Mouse (Mus musculus): ENCODE measurements around the gene Lypla2. TPM values are rescaled to one million over a fixed set of nuclear protein-coding genes. Genes with fewer than 3 reads are reported as not detected.

Gene Lypla2
- polyA plus RNA-seq, 1 experiment from 2014 or later: 131 TPM

GRCm38 (mm10) chr4:135958354-135958753 lies 14.1 kb downstream of the Lypla2 start:
- 58% methylated on average over 8 of the region's 8 CpGs for WGBS
- H3K4me2 ChIP-seq: no peak overlapping the region
- peak overlapping the region; percentile 63 for H3K27ac ChIP-seq

GRCm38 (mm10) chr4:135955886-135956285 lies 16.5 kb downstream of the Lypla2 start:
- WGBS: 86% methylated on average over 9 of the region's 9 CpGs
- Histone ChIP-seq H3K36me3 (peaks cover 85% of the 10 kb centered on the region), H3K4me1 (peaks cover 11% of the 10 kb centered on the region), H3K4me2 (no peak overlapping the region), H3K27me3 (no peaks in the 10 kb centered on the region), H3K9me3 (replicated peaks) (no peaks in the 10 kb centered on the region), H3K4me3 (replicated peaks) (no peak overlapping the region), H3K27ac (no peak overlapping the region), H3K9ac (no peak overlapping the region)
- ATAC-seq (replicated peaks; ENCODE audit: low FRiP score): no peak

More at GRCm38 (mm10) chr4:135958354-135958753, 14.1 kb downstream of the Lypla2 start:
- H3K4me3 ChIP-seq (replicated peaks): no peak overlapping the region
- H3K9ac ChIP-seq: 0 out of 2 replicates have a peak overlapping the region, but pooled peaks have one; percentile 10
- H3K36me3 ChIP-seq: peaks cover 69% of the 10 kb centered on the region
- no peaks in the 10 kb centered on the region for H3K27me3 ChIP-seq
- H3K9me3 ChIP-seq (replicated peaks): no peaks in the 10 kb centered on the region
- ATAC-seq (replicated peaks; ENCODE audit: low FRiP score): no peak
- peaks cover 18% of the 10 kb centered on the region for H3K4me1 ChIP-seq

GRCm38 (mm10) chr4:135954241-135954640 lies 18.2 kb downstream of the Lypla2 start:
- ATAC-seq (replicated peaks; ENCODE audit: low FRiP score): no peak
- no peaks in the 10 kb centered on the region for H3K9me3 ChIP-seq (replicated peaks)
- H3K27me3 ChIP-seq: no peaks in the 10 kb centered on the region
- no peak overlapping the region for H3K4me2 ChIP-seq
- no peak overlapping the region for H3K9ac ChIP-seq
- H3K4me3 ChIP-seq (replicated peaks): no peak overlapping the region
- H3K36me3 ChIP-seq: peaks cover 70% of the 10 kb centered on the region
- H3K4me1 ChIP-seq: peaks cover 22% of the 10 kb centered on the region
- no peak overlapping the region for H3K27ac ChIP-seq
- WGBS: 7% methylated on average over 2 of the region's 2 CpGs

GRCm38 (mm10) chr4:135953179-135953578 lies 19.2 kb downstream of the Lypla2 start:
- Histone ChIP-seq H3K4me1 (peaks cover 27% of the 10 kb centered on the region), H3K27ac (no peak overlapping the region), H3K27me3 (no peaks in the 10 kb centered on the region), H3K9me3 (replicated peaks) (no peaks in the 10 kb centered on the region), H3K4me2 (no peak overlapping the region), H3K36me3 (peaks cover 59% of the 10 kb centered on the region), H3K9ac (no peak overlapping the region), H3K4me3 (replicated peaks) (no peak overlapping the region)
- WGBS: 92% methylated on average over 3 of the region's 3 CpGs
- ATAC-seq (replicated peaks; ENCODE audit: low FRiP score): no peak

GRCm38 (mm10) chr4:135951505-135951904 lies 20.9 kb downstream of the Lypla2 start:
- no peak overlapping the region for H3K4me3 ChIP-seq (replicated peaks)
- H3K4me2 ChIP-seq: no peak overlapping the region
- no peaks in the 10 kb centered on the region for H3K27me3 ChIP-seq
- peaks cover 46% of the 10 kb centered on the region for H3K36me3 ChIP-seq
- no peak for ATAC-seq (replicated peaks; ENCODE audit: low FRiP score)
- H3K27ac ChIP-seq: no peak overlapping the region
- 94% methylated on average over 3 of the region's 3 CpGs for WGBS
- H3K9ac ChIP-seq: no peak overlapping the region
- peaks cover 31% of the 10 kb centered on the region for H3K4me1 ChIP-seq
- H3K9me3 ChIP-seq (replicated peaks): no peaks in the 10 kb centered on the region

- no peaks in the 10 kb centered on the region for H3K27me3 ChIP-seq
- no peak overlapping the region for H3K4me2 ChIP-seq
- H3K36me3 ChIP-seq: peaks cover 37% of the 10 kb centered on the region
- ATAC-seq (replicated peaks; ENCODE audit: low FRiP score): no peak
- H3K4me1 ChIP-seq: peaks cover 37% of the 10 kb centered on the region
- no peaks in the 10 kb centered on the region for H3K9me3 ChIP-seq (replicated peaks)
- no peak overlapping the region for H3K4me3 ChIP-seq (replicated peaks)
- H3K27ac ChIP-seq: 0 out of 2 replicates have a peak overlapping the region, but pooled peaks have one; percentile 39
- no peak overlapping the region for H3K9ac ChIP-seq
- 79% methylated on average over 6 of the region's 6 CpGs for WGBS
Observed at GRCm38 (mm10) chr4:135950365-135950764, 22.1 kb downstream of the Lypla2 start.

GRCm38 (mm10) chr4:135949911-135950310 lies 22.5 kb downstream of the Lypla2 start:
- H3K9me3 ChIP-seq (replicated peaks): no peaks in the 10 kb centered on the region
- H3K4me1 ChIP-seq: peaks cover 37% of the 10 kb centered on the region
- 32% methylated on average over 6 of the region's 6 CpGs for WGBS
- peak; percentile 37; the same call in 1 of the 2 replicates for ATAC-seq (replicated peaks; ENCODE audit: low FRiP score)
- H3K4me3 ChIP-seq (replicated peaks): no peak overlapping the region
- no peak overlapping the region for H3K9ac ChIP-seq
- peak overlapping the region; percentile 39; the same call in 1 of the 2 replicates for H3K27ac ChIP-seq
- peaks cover 33% of the 10 kb centered on the region for H3K36me3 ChIP-seq
- no peak overlapping the region for H3K4me2 ChIP-seq
- H3K27me3 ChIP-seq: no peaks in the 10 kb centered on the region

- H3K27ac ChIP-seq: peak overlapping the region; percentile 39
- no peaks in the 10 kb centered on the region for H3K27me3 ChIP-seq
- no peak for ATAC-seq (replicated peaks; ENCODE audit: low FRiP score)
- 88% methylated on average over 10 of the region's 10 CpGs for WGBS
- H3K4me1 ChIP-seq: peaks cover 37% of the 10 kb centered on the region
- no peak overlapping the region for H3K9ac ChIP-seq
- H3K9me3 ChIP-seq (replicated peaks): no peaks in the 10 kb centered on the region
- no peak overlapping the region for H3K4me2 ChIP-seq
- H3K4me3 ChIP-seq (replicated peaks): no peak overlapping the region
- peaks cover 30% of the 10 kb centered on the region for H3K36me3 ChIP-seq
Observed at GRCm38 (mm10) chr4:135949475-135949874, 23.0 kb downstream of the Lypla2 start.

GRCm38 (mm10) chr4:135948142-135948541 lies 24.3 kb downstream of the Lypla2 start:
- Histone ChIP-seq H3K27me3 (no peaks in the 10 kb centered on the region), H3K9me3 (replicated peaks) (no peaks in the 10 kb centered on the region), H3K36me3 (peaks cover 23% of the 10 kb centered on the region), H3K4me2 (peak overlapping the region; percentile 3; the same call in 1 of the 2 replicates), H3K4me1 (peaks cover 39% of the 10 kb centered on the region), H3K27ac (no peak overlapping the region), H3K4me3 (replicated peaks) (no peak overlapping the region), H3K9ac (no peak overlapping the region)
- ATAC-seq (replicated peaks; ENCODE audit: low FRiP score): no peak
- WGBS: 83% methylated on average over 8 of the region's 8 CpGs

- under 1% methylated on average over 28 of the region's 28 CpGs for WGBS
- Histone ChIP-seq H3K27me3 (no peaks in the 10 kb centered on the region), H3K27ac (peak overlapping the region; percentile 74), H3K4me1 (peaks cover 39% of the 10 kb centered on the region), H3K9me3 (replicated peaks) (no peaks in the 10 kb centered on the region), H3K36me3 (peaks cover 10% of the 10 kb centered on the region), H3K4me2 (peak overlapping the region; percentile 85), H3K4me3 (replicated peaks) (peak overlapping the region; percentile 85), H3K9ac (peak overlapping the region; percentile 80)
- peak; percentile 12 for ATAC-seq (replicated peaks; ENCODE audit: low FRiP score)
Observed at GRCm38 (mm10) chr4:135946659-135947301, 25.6 kb downstream of the Lypla2 start.

- peak within 1 kb of the TSS; percentile 80 for H3K9ac ChIP-seq
- WGBS: under 1% methylated on average over 23 of the region's 23 CpGs
- H3K9me3 ChIP-seq (replicated peaks): no peaks in the 10 kb centered on the region
- peak within 1 kb of the TSS; percentile 74 for H3K27ac ChIP-seq
- peak within 1 kb of the TSS; percentile 85 for H3K4me2 ChIP-seq
- peak; percentile 91 for ATAC-seq (replicated peaks; ENCODE audit: low FRiP score)
- no peaks in the 10 kb centered on the region for H3K27me3 ChIP-seq
- peaks cover 5% of the 10 kb centered on the region for H3K36me3 ChIP-seq
- peaks cover 39% of the 10 kb centered on the region for H3K4me1 ChIP-seq
- peak within 1 kb of the TSS; percentile 85 for H3K4me3 ChIP-seq (replicated peaks)
Observed at GRCm38 (mm10) chr4:135946278-135946658, 26.2 kb downstream of the Lypla2 start, which contains the start of gene Hmgcl. TSS of gene Hmgcl (plus strand) at chr4:135946448.

- peak overlapping the region; percentile 80 for H3K9ac ChIP-seq
- peak overlapping the region; percentile 85 for H3K4me2 ChIP-seq
- peak overlapping the region; percentile 74 for H3K27ac ChIP-seq
- peak; percentile 19; the same call in 1 of the 2 replicates for ATAC-seq (replicated peaks; ENCODE audit: low FRiP score)
- 75% methylated on average over 10 of the region's 10 CpGs for WGBS
- H3K36me3 ChIP-seq: peaks cover 5% of the 10 kb centered on the region
- H3K9me3 ChIP-seq (replicated peaks): no peaks in the 10 kb centered on the region
- peak overlapping the region; percentile 85 for H3K4me3 ChIP-seq (replicated peaks)
- peaks cover 39% of the 10 kb centered on the region for H3K4me1 ChIP-seq
- no peaks in the 10 kb centered on the region for H3K27me3 ChIP-seq
Observed at GRCm38 (mm10) chr4:135945706-135946105, 26.7 kb downstream of the Lypla2 start.
